Mouse (Mus musculus) G1E-ER4 (cell line): ENCODE measurements around the gene Grsf1. TPM values are rescaled to one million over a fixed set of nuclear protein-coding genes. Genes with fewer than 3 reads are reported as not detected.
A peak's percentile ranks its signal among the peaks of the same experiment; 100 is the strongest.

Experiments used
- GATA1 ChIP-seq: IDR thresholded peaks from one replicate; pipeline ENCODE4 v1.8.0; 2012; ENCODE audit warnings: low read length, inconsistent platforms
- polyA plus RNA-seq: library from polyadenylated mRNA; stranded (reverse); fragments of >175 nt; gene quantifications from 2 replicates; pipeline ENCODE4 v1.2.3, GENCODE M21; 2012

Gene Grsf1
- polyA plus RNA-seq, result 61.5 and 76.2 TPM in 2 replicates

GRCm38 (mm10) chr5:88675443-88676387 is at the start of gene Grsf1:
TSS of gene Grsf1 (minus strand) at chr5:88676171.
- TF ChIP-seq GATA1, result no peak

DNA sequence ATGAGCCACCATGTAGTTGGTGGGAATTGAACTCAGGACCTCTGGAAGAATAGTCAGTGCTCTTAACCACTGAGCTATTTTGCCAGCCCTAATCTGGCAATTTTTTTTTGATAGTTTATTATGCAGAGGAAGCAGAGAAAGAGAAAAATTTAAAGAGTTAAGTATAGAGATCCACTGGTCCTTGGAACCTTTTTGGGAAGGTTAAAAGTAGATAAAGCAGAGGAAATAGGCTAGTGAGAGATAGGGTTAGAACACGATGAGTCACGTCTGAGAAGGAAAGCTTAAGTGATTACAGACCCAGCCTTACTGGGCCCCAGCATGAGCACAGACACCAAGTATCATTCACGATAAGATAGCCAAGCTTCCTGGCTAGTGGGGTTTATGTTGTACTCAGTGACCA is 48.1 kb upstream of the Grsf1 start:
- peak; percentile 98 for TF ChIP-seq GATA1

DNA sequence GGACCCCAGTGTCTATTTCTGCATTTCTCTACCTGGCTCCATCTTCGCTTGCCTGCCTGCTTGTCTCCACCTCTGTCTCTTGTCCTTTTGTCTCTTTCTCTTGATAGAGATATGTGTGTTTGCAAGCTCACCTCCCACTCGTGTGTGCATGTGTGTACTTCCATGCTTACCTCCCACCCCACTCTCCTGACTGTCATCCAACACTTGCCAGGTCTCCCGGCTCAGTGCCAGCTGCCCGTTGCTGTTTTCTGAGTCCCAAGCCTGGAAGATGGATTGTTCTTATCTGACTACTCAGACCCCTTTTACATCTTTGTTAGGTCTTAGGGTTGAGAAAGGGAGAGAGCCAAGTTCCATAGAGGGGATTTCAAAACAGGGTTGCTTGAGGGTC is 46.2 kb upstream of the Grsf1 start:
- TF ChIP-seq GATA1, result no peak

DNA sequence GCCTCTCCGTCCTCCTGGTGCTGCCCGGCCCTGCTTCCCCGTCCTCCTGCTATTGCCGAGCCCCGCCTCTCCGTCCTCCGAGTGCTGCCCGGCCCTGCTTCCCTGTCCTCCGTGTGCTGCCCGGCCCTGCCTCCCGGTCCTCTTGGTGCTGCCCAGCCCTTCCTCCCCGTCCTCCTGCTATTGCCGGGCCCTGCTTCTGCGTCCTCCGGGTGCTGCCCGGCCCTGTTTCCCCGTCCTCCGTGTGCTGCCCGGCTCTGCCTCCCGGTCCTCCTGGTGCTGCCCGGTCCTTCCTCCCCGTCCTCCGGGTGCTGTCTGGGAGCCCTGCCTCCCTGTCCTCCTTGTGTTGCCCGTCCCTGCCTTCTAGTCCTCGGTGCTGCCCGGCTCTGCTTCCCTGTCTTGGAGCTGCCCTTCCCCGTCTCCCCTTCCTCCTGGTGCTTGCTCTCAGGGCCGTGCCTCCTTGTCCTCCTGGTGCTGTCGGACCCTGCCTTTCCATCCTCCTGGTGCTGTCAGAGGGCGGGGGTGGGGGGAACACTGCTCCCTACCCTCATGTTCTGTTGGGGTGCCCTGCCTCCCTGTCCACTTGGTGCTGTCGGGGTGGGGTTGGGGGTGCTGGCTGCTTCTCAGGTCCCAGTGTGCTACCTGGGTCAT is 45.7 kb upstream of the Grsf1 start:
- no peak for TF ChIP-seq GATA1

DNA sequence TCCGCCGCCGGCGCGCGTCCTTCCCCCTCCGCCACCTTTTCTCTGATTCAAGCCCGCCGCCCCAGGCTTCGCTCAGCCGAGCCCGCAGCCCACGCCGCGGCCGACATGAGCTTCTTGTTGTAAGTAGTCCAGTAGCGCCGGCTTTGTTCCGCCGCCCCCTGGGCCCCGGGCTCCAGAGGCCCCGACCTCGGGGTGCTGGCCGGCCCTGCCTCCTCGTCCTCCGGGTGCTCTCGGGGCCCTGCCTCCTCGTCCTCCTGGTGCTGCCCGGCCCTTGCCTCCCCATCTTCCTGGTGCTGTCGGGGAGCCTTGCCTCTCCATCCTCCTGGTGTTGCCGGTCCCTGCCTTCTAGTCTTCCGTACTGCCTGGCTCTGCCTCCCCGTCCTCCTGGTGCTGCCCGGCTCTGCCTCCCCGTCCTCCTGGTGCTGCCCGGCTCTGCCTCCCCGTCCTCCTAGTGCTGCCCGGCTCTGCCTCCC is 45.1 kb upstream of the Grsf1 start:
- TF ChIP-seq GATA1, result no peak

DNA sequence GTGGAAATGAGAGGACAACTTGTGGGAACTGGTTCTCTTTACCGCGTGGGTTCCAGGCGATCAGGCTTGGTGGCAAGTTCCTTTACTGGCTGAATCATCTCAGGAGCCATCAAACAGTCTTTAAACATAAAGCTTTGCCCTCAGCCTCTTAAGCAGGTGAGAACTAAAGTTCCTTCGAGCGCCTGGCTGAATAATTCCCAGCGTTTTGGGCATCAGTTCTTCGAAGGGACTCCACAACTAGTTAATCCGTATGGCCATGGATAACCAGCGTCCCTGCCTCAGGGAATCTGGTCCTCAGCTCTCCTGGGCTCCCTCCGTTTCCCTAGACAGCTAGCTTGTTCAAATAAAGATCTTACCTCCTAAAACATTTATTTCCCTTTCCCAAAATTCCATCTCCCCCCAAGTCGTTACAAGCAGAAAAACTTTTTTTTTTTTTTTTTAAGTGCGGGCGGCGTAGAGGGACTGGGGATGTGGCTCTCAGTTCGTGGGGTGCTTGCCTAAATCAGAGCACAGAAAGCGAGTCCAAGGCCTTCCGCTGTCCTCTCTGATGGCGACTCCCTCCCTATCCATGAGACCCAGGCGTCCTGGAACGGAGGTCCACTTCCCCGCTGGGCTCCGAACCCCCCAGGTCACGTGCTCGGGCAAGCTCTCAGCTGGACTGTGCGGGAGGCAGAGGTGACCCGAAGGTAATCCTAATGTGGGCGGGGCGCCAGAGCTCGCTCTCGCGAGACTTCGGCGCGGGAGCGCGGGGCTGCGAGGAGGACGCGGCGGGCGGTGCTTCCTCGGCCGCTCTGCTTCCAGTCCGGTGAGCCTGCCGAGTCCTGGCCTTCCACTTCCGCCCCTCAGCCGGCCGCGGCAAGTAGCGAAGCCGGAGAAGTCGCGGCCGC is 44.4 kb upstream of the Grsf1 start, which contains the start of gene Mob1b:
TSS of gene Mob1b (plus strand) at position 740 of the 887 bp plus-strand sequence.
- TF ChIP-seq GATA1, result no peak

DNA sequence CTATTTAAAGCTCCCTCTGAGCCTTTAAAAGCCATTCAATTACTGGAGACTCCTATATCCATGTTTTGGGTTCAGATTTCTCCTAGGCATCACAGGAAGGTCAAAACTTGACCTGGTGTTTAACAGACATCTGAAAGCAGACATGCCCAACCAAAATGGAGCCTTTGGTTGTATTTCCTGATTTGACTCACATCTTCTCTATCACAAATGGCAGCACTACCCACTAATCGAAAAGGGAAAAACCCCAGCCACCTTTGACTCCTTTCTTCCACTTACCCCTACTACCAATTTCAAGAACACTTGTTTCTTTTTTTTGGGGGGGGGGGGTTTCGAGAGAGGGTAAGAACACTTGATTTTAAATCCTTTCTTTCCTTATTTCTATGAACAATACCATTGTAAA is 41.0 kb upstream of the Grsf1 start:
- TF ChIP-seq GATA1, result no peak

DNA sequence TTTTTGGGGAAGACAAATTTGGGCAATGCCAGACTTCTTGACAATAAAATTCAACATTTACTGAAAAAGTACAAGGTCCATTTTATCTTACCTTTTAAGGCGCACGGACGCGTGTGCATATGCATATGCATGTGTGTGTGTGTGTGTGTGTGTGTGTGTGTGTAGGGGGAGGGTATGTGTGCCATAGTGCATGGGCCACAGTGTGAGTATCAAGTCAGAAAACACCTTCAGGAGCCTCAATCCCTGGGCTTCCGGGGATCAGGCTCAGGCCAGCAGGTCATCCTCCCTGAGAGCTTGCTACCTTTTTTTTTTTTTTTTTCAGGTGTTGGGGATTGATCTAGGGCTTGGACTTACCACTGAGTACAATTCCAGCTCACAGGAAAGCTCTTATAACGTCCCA is 36.4 kb upstream of the Grsf1 start:
- TF ChIP-seq GATA1, result no peak

GRCm38 (mm10) chr5:88711618-88712224 is 35.8 kb upstream of the Grsf1 start:
- no peak for TF ChIP-seq GATA1

- no peak for TF ChIP-seq GATA1
Measured at GRCm38 (mm10) chr5:88711128-88711527, 35.2 kb upstream of the Grsf1 start.

- TF ChIP-seq GATA1, result no peak
Measured at GRCm38 (mm10) chr5:88703551-88703950, 27.6 kb upstream of the Grsf1 start.

GRCm38 (mm10) chr5:88702041-88702440 is 26.1 kb upstream of the Grsf1 start:
- TF ChIP-seq GATA1, result no peak

GRCm38 (mm10) chr5:88699251-88699913 is 23.4 kb upstream of the Grsf1 start:
- no peak for TF ChIP-seq GATA1

DNA sequence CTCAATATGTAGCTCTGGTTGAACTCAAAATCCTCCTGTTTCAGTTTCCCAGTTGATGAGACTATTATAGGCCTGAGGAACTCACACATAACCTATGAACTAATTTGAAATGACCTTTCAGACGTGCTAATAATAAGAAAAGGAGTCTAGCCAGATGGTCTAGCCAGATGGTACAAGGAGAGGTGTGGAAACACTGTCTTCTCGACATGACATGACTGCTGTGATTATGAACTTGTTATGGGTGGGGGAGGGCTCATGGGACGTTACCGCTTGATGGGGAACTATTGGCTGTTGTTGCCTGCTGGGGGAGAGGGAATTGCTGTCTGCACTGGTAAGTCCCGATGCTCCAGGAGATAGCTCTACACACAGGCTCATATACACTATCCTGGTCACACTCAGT is 21.3 kb upstream of the Grsf1 start:
- TF ChIP-seq GATA1, result no peak

- TF ChIP-seq GATA1, result no peak
Measured at GRCm38 (mm10) chr5:88693057-88693456, 17.1 kb upstream of the Grsf1 start.
